Comparison of ENCODE assay signal across 31 mouse cellular contexts in genomic region chr17:31672279-31672678, GRCm38 (mm10). TPM values are rescaled to one million over a fixed set of nuclear protein-coding genes. Genes with fewer than 3 reads are reported as not detected.
"Had no signal": no experiment of that assay in that cellular context is flagged by ENCODE, and none has a peak within 500 bp of the region (broad histone marks: within the 10 kb centered on the region; RNA-seq: fewer than 3 reads in every experiment).

No protein-coding gene starts in this region.

- H3K9me3 ChIP-seq: heart, embryonic 13.5 days; heart, embryonic 15.5 days; intestine, embryonic 15.5 days; limb, embryonic 13.5 days; limb, embryonic 15.5 days had no signal

- H3K4me1 ChIP-seq: heart, embryonic 13.5 days; heart, embryonic 15.5 days; intestine, embryonic 15.5 days; limb, embryonic 13.5 days; limb, embryonic 15.5 days had no signal

- H3K27me3 ChIP-seq: intestine, embryonic 15.5 days; limb, embryonic 13.5 days; limb, embryonic 15.5 days had no signal

- H3K4me2 ChIP-seq: heart, embryonic 11.5 days; heart, embryonic 13.5 days; heart, embryonic 15.5 days; hindbrain, embryonic 14.5 days; intestine, embryonic 15.5 days; limb, embryonic 13.5 days; limb, embryonic 15.5 days had no signal

- H3K27ac ChIP-seq: gastrocnemius, adult 2 months; heart, adult 2 months; heart, embryonic 13.5 days; heart, embryonic 15.5 days; hindbrain, embryonic 14.5 days; intestine, embryonic 15.5 days; layer of hippocampus, adult 2 months; limb, embryonic 13.5 days; limb, embryonic 15.5 days; liver, embryonic 14.5 days had no signal

- H3K9ac ChIP-seq: heart, embryonic 13.5 days; heart, embryonic 15.5 days; hindbrain, embryonic 14.5 days; intestine, embryonic 15.5 days; limb, embryonic 13.5 days; limb, embryonic 15.5 days; liver, embryonic 14.5 days had no signal

- H3K36me3 ChIP-seq: heart, embryonic 13.5 days; heart, embryonic 15.5 days; intestine, embryonic 15.5 days; limb, embryonic 13.5 days; limb, embryonic 15.5 days had no signal

- ATAC-seq: forebrain, embryonic 16.5 days; hindbrain, embryonic 16.5 days; inflammation-experienced regulatory T-cells, adult 6 months; intestine, embryonic 15.5 days; intestine, postnatal 0 days had no signal

- H3K4me3 ChIP-seq: gastrocnemius, adult 2 months; heart, adult 2 months; heart, embryonic 13.5 days; heart, embryonic 15.5 days; intestine, embryonic 15.5 days; layer of hippocampus, adult 2 months; limb, embryonic 13.5 days; limb, embryonic 15.5 days had no signal

- DNase-seq: gastrocnemius, adult 2 months; gastrocnemius, postnatal 10 days; gastrocnemius, postnatal 25 days; heart, adult 11 months; heart, adult 2 months; heart, postnatal 4 days; kidney, postnatal 10 days; kidney, postnatal 25 days; kidney, postnatal 4 days; layer of hippocampus, postnatal 36 days had no signal

RNA-seq across cellular contexts. Expression of gene Cryaa, which starts 5.3 kb away (rescaled TPM):
- total RNA-seq: gastrocnemius, adult 2 months; gastrocnemius, postnatal 10 days; gastrocnemius, postnatal 25 days; gastrocnemius, postnatal 4 days; heart, adult 2 months; heart, postnatal 25 days; heart, postnatal 4 days; left cerebral cortex, postnatal 25 days had no signal
- polyA plus RNA-seq: forebrain, embryonic 16.5 days; heart, embryonic 11.5 days; heart, embryonic 13.5 days; heart, embryonic 15.5 days; heart, postnatal 0 days; hindbrain, embryonic 11.5 days; inflammation-experienced regulatory T-cells, adult 6 months; kidney, embryonic 14.5 days; kidney, embryonic 16.5 days; limb, embryonic 11.5 days; limb, embryonic 13.5 days; liver, embryonic 14.5 days had no signal
